Mouse (Mus musculus) spleen, adult 2 months (tissue): ENCODE data around the gene Myo10.

Source experiments
- CTCF ChIP-seq: fragments of 200-500 bp; IDR thresholded peaks from 2 replicates; pipeline ENCODE4 v1.5.1; 2011; ENCODE audit warnings: mild to moderate bottlenecking, inconsistent platforms; ENCODE audit not compliant: insufficient read depth, insufficient read length, insufficient replicate concordance; ENCODE audit errors: extremely low read depth
- POLR2A ChIP-seq: fragments of 200-500 bp; IDR thresholded peaks from 2 replicates; pipeline ENCODE4 v1.6.1; 2011; ENCODE audit warnings: low read depth, low read length, inconsistent platforms

DNA sequence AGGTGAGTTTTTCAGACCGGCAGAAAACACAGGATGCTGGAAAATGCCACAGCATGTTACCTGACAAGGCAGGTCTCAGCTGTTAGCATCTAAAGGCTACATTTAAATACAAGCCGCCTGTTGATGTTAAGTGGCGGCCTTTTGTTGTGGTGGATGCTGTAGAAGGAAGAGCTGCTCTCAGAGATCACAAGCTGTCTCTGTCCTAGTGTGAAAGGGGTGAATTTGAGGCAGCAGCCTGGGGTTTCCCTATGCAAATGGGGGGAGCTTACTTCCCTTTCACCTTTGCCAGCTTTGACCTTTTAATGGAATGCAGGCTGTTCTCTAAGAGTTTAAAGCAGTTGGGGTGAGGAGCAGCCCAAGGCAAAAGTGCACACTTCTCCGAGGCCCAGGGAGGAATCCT lies 117.9 kb downstream of the Myo10 start:
- TF ChIP-seq CTCF (no peak), POLR2A (no peak)
